Mouse (Mus musculus) heart, adult 2 months (tissue): ENCODE measurements at regions not wholly inside any gene's neighbourhood (a gene's known extent, or its start where the extent isn't known, plus 50 kb on each side); places are given as distances from the start of the nearest gene placed in this dataset.

Experiments used
- DNase-seq, 2 experiments: peaks; one replicate each; pipeline ENCODE4 v3.0.0; 2021
- H3K27ac ChIP-seq: fragments of 200-600 bp; 2 replicates; pipeline ENCODE4 v1.8.1; 2022
- H3K27me3 ChIP-seq: fragments of 200-500 bp; 2 replicates; pipeline ENCODE4 v1.6.1; 2012; ENCODE audit warnings: mild to moderate bottlenecking, low read length, inconsistent platforms, mixed read lengths; ENCODE audit not compliant: control insufficient read depth, insufficient read depth
- H3K36me3 ChIP-seq: fragments of 200-500 bp; 2 replicates; pipeline ENCODE4 v1.6.1; 2012; ENCODE audit warnings: low read length, inconsistent platforms; ENCODE audit not compliant: control insufficient read depth, insufficient read depth
- H3K4me1 ChIP-seq: fragments of 200-500 bp; 2 replicates; pipeline ENCODE4 v1.6.1; 2011; ENCODE audit warnings: low read length; ENCODE audit not compliant: control insufficient read depth, insufficient read depth
- H3K4me3 ChIP-seq: fragments of 200-600 bp; 2 replicates; pipeline ENCODE4 v1.8.1; 2022
- H3K79me2 ChIP-seq: fragments of 200-500 bp; replicated peaks from 2 replicates; pipeline ENCODE4 v1.6.1; 2012; ENCODE audit warnings: mild to moderate bottlenecking, inconsistent platforms, low read length, moderate library complexity, mixed read lengths; ENCODE audit not compliant: control insufficient read depth, insufficient read depth
- H3K9ac ChIP-seq: fragments of 200-500 bp; 2 replicates; pipeline ENCODE4 v1.6.1; 2012; ENCODE audit warnings: low read depth, mild to moderate bottlenecking, control low read depth, inconsistent platforms, low read length, mixed read lengths
- CTCF ChIP-seq: fragments of 200-600 bp; IDR thresholded peaks from 2 replicates; pipeline ENCODE4 v1.8.1; 2022; ENCODE audit warnings: antibody characterized with exemption, mild to moderate bottlenecking, moderate library complexity
- EP300 ChIP-seq: fragments of 200-500 bp; IDR thresholded peaks from 2 replicates; pipeline ENCODE4 v1.6.1; 2011; ENCODE audit warnings: low read depth, low read length, control low read depth; ENCODE audit not compliant: insufficient read depth
- POLR2A ChIP-seq: fragments of 200-500 bp; IDR thresholded peaks from 2 replicates; pipeline ENCODE4 v1.6.1; 2011; ENCODE audit warnings: mild to moderate bottlenecking, low read depth, low read length, control low read depth; ENCODE audit not compliant: insufficient read depth
- WGBS: fragments of 180-500 bp; shearing (Covaris S2); methylation state at CpG from one replicate; pipeline ENCODE4 v1.1.7; 2018; 5-methylcytosine and 5-hydroxymethylcytosine counted together
- intact Hi-C: fragments of 180-260 bp; cut with DNase I; formaldehyde crosslinking; loops from one replicate; pipeline ENCODE4 v1.15.1; 2025

DNA sequence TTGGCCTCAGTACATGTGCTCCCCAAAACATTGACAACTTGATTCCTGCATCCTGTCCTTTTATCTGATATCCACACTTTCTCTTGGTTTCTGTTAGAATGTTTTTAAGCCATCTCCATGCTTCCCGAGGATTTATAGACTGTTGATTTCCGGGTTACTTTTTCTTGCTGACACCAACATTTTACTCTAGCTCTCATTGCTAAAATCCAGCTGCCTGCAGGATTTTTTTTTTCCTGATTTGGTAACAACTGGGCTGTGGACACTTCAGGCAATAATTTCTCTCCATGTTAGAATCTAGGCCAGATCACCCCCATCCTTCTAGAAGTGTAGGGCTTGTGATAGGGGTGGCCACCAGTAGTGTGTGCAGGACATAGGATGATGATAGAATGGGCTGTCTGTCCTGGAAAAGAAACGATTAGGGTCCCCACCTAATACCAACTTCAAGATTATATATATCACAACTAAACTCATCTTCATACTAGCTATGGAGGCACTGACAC lies 182.6 kb downstream of the Clic5 start:
- 79% methylated on average over 3 of the region's 3 CpGs for WGBS
- Histone ChIP-seq H3K27me3 (no peaks in the 10 kb centered on the region; the same call in 1 of the 2 replicates), H3K36me3 (no peaks in the 10 kb centered on the region), H3K4me1 (no peaks in the 10 kb centered on the region; the same call in 1 of the 2 replicates), H3K9ac (no peak overlapping the region), H3K4me3 (no peak overlapping the region), H3K27ac (no peak overlapping the region), H3K79me2 (no peaks in the 10 kb centered on the region)
- TF ChIP-seq CTCF (no peak), POLR2A (no peak), EP300 (no peak)
- DNase-seq: no peak
- intact Hi-C loops: no loop called here

DNA sequence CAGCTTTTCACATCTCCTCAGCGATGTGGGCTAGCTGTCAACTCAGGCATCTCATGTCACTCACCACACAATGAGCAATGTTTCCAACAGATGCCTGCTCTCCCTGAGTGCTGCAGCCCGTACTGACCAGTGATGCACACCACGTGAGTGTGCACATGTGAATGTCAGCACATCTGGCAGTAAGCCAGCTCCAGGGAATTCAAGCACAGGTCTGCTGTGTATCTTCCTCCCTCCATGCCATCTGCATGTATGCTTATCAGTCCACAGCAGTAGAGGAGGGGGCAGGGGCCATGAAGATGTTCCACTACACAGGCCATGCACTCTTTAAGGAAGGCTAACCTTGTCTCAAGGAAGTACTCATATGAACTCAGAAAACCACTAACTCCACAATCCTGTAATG lies 183.2 kb downstream of the Clic5 start:
- H3K36me3 ChIP-seq: no peaks in the 10 kb centered on the region
- H3K4me1 ChIP-seq: no peaks in the 10 kb centered on the region; the same call in 1 of the 2 replicates
- no peak for DNase-seq
- H3K79me2 ChIP-seq: no peaks in the 10 kb centered on the region
- intact Hi-C loops: no loop called here
- 45% methylated on average over 3 of the region's 3 CpGs for WGBS
- TF ChIP-seq POLR2A: no peak
- TF ChIP-seq EP300: no peak
- TF ChIP-seq CTCF: no peak
- H3K4me3 ChIP-seq: no peak overlapping the region
- no peaks in the 10 kb centered on the region; the same call in 1 of the 2 replicates for H3K27me3 ChIP-seq
- no peak overlapping the region for H3K9ac ChIP-seq
- H3K27ac ChIP-seq: no peak overlapping the region

DNA sequence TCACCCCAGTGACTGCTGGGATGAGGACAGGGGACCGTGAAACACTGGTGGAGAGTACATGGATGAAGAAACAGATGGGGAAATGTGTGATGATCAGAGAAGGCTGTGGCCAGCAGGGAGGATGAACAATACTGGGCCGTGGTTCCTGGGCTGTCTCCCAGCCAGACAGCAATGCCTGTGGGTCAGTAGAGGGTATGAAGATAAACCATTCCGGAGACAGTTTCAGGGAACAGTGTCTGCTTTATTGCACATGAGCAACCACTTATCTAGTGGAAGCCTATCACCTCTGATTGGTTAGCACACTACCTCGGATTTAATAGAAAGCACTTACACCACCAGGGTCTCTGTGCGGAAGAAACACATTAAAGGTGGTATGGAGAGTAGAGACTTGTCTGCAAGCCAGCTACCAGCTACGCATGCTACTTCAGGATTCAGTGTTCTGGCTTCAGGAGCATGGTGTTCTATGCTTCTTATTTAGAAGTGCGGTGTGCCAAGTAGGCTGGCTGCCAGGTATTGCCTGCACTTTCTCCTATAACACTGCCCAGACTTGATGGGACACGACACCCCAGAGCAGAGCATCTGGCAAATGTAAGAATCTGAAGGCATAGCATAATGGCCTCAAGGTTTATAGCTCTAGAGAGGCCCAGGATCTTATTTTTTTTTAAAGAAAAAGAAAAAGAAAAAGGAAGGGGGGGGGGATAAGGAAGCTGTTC lies 185.5 kb downstream of the Clic5 start:
- H3K4me3 ChIP-seq: no peak overlapping the region
- no peak overlapping the region for H3K9ac ChIP-seq
- DNase-seq: peak; percentile 58 to 64
- no peaks in the 10 kb centered on the region for H3K36me3 ChIP-seq
- no peak for TF ChIP-seq POLR2A
- TF ChIP-seq CTCF: no peak
- 0 out of 2 replicates have a peak, but pooled peaks have one; percentile 19 for TF ChIP-seq EP300
- H3K4me1 ChIP-seq: no peaks in the 10 kb centered on the region; the same call in 1 of the 2 replicates
- no peaks in the 10 kb centered on the region; the same call in 1 of the 2 replicates for H3K27me3 ChIP-seq
- no peak overlapping the region for H3K27ac ChIP-seq
- intact Hi-C loops: no loop called here
- 49% methylated on average over 8 of the region's 8 CpGs for WGBS
- H3K79me2 ChIP-seq: no peaks in the 10 kb centered on the region

DNA sequence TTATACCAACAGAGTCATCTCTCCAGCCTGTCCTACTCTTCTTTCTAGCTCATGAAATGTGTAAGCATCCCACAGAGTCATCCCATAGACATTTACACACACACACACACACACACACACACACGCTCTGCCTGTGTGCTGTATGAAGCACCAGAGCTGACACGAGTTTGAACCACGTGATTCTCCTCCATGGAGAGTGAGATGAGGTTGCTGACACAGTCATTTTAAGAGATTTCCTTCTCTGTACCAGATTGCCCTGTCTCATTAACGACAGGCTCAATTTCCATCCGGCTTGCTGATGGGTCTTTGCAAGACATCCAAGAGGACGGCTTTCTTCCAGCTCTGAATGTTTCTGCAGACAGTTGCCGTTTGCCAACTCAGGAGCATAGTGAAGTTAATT lies 190.0 kb downstream of the Clic5 start:
- WGBS: 62% methylated on average over 7 of the region's 7 CpGs
- H3K4me1 ChIP-seq: no peaks in the 10 kb centered on the region; the same call in 1 of the 2 replicates
- H3K27ac ChIP-seq: no peak overlapping the region
- no peaks in the 10 kb centered on the region for H3K27me3 ChIP-seq
- DNase-seq: no peak
- TF ChIP-seq CTCF: no peak
- no peak for TF ChIP-seq POLR2A
- no peak for TF ChIP-seq EP300
- intact Hi-C loops: no loop called here
- no peaks in the 10 kb centered on the region for H3K79me2 ChIP-seq
- H3K9ac ChIP-seq: no peak overlapping the region
- H3K4me3 ChIP-seq: no peak overlapping the region
- H3K36me3 ChIP-seq: no peaks in the 10 kb centered on the region

DNA sequence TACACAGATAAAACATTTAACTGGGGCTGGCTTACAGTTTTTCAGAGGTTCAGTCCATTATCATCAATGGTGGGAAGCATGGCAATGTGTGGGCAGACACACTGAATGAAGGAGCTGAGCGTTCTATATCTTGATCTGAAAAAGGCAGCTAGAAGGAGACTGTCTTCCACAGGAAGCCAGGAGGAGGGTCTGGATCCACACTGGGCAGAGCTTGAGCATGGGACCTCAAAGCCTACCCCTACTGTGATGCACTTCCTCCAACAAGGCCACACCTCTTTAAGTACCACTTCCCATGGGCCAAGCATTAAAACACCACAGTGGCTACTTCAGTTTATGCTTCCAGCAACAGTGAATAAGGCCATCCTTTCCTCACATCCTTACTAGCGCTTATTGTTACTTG lies 200.5 kb downstream of the Clic5 start:
- TF ChIP-seq EP300 (no peak), CTCF (no peak), POLR2A (no peak)
- 84% methylated on average over 2 of the region's 2 CpGs for WGBS
- DNase-seq: no peak
- no peaks in the 10 kb centered on the region for H3K4me1 ChIP-seq
- intact Hi-C loops: no loop called here
- no peaks in the 10 kb centered on the region for H3K36me3 ChIP-seq
- H3K4me3 ChIP-seq: no peak overlapping the region
- H3K9ac ChIP-seq: no peak overlapping the region
- no peak overlapping the region for H3K27ac ChIP-seq
- H3K79me2 ChIP-seq: no peaks in the 10 kb centered on the region
- no peaks in the 10 kb centered on the region for H3K27me3 ChIP-seq

DNA sequence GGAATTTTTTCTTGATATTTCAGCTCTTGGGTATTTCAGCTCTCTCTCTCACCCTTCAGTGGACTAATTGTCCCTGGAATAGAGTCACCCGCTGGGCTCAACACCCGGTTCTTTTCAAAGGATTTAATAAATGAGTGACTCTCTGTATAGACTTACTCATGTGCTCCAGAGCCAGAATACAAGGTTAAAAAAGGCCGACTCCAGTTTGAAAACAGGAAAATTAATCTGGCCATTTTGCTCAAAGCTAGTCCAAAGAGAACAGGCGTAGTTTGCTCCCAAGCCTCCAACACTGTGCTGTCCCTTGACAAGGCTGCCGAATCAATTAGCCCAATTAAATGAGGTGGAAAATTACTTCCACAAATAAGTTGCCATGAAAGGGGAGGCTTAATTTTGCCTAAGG lies 209.4 kb downstream of the Clic5 start:
- no peaks in the 10 kb centered on the region for H3K27me3 ChIP-seq
- H3K9ac ChIP-seq: no peak overlapping the region
- intact Hi-C loops: no loop called here
- no peak for DNase-seq
- no peaks in the 10 kb centered on the region for H3K4me1 ChIP-seq
- H3K79me2 ChIP-seq: no peaks in the 10 kb centered on the region
- 89% methylated on average over 5 of the region's 5 CpGs for WGBS
- H3K4me3 ChIP-seq: no peak overlapping the region
- H3K27ac ChIP-seq: no peak overlapping the region
- H3K36me3 ChIP-seq: no peaks in the 10 kb centered on the region
- TF ChIP-seq POLR2A: no peak
- no peak for TF ChIP-seq EP300
- TF ChIP-seq CTCF: no peak
